ENCODE assay signal across 20 mouse cellular contexts in genomic region chr13:42921769-42922450, GRCm38 (mm10).
DNase-seq lines count a peak whose midpoint lies in the region; ATAC-seq and TF ChIP-seq lines count a peak whose summit lies in the region.
"Had no signal": no experiment of that assay in that cellular context is flagged by ENCODE, and none has a peak within 500 bp of the region (broad histone marks: within the 10 kb centered on the region; RNA-seq: fewer than 3 reads in every experiment).

No protein-coding gene starts in this region.

- H3K36me3 ChIP-seq in heart, embryonic 11.5 days (ENCODE audit: control insufficient read depth, insufficient read depth, low read length): no peaks in the 10 kb centered on the region
- H3K36me3 ChIP-seq in kidney, adult 2 months (ENCODE audit: control insufficient read depth, insufficient read depth, low read length): no peaks in the 10 kb centered on the region
- no peaks in the 10 kb centered on the region for H3K36me3 ChIP-seq in forebrain, embryonic 14.5 days (ENCODE audit: control insufficient read depth, insufficient read depth, low read length)
- H3K36me3 ChIP-seq: hindbrain, embryonic 12.5 days; limb, embryonic 15.5 days had no signal

- no peaks in the 10 kb centered on the region for H3K4me1 ChIP-seq in heart, embryonic 11.5 days (ENCODE audit: control insufficient read depth, insufficient read depth, low read length)
- peaks cover 4% of the 10 kb centered on the region; the same call in 1 of the 2 replicates for H3K4me1 ChIP-seq in kidney, adult 2 months (ENCODE audit: control insufficient read depth, insufficient read depth, low read length)
- peaks cover 11% of the 10 kb centered on the region; the same call in 1 of the 2 replicates for H3K4me1 ChIP-seq in forebrain, embryonic 14.5 days (ENCODE audit: control insufficient read depth, insufficient read depth, low read length)
- H3K4me1 ChIP-seq: megakaryocyte, embryonic 14.5 days had no signal

- no peaks in the 10 kb centered on the region for H3K9me3 ChIP-seq in heart, embryonic 11.5 days (replicated peaks; ENCODE audit: control insufficient read depth, low read length)
- H3K9me3 ChIP-seq in forebrain, embryonic 14.5 days (replicated peaks; ENCODE audit: control insufficient read depth, low read length): no peaks in the 10 kb centered on the region
- H3K9me3 ChIP-seq: limb, embryonic 15.5 days; megakaryocyte, embryonic 14.5 days had no signal

- H3K27ac ChIP-seq in heart, embryonic 11.5 days (ENCODE audit: low read depth, low read length): no peak overlapping the region
- H3K27ac ChIP-seq in kidney, adult 2 months (ENCODE audit: insufficient read depth, low read depth, low read length): peak overlapping the region; percentile 61; the same call in 1 of the 2 replicates
- H3K27ac ChIP-seq in forebrain, embryonic 14.5 days (ENCODE audit: low read depth, low read length): no peak overlapping the region
- H3K27ac ChIP-seq: forebrain, embryonic 13.5 days; heart, adult 2 months; hindbrain, embryonic 12.5 days; limb, embryonic 15.5 days had no signal

- TF ChIP-seq POLR2A in kidney, adult 2 months (IDR thresholded peaks at IDR 0.05; ENCODE audit: low read depth, low read length): no peak

- TF ChIP-seq CTCF in kidney, adult 2 months (conservative IDR thresholded peaks at IDR 0.05; ENCODE audit: insufficient read depth, insufficient read length, low read depth, low read length): no peak

- no peak for ATAC-seq in heart, embryonic 11.5 days (replicated peaks; ENCODE audit: insufficient number of reproducible peaks, low FRiP score, low TSS enrichment)
- no peak for ATAC-seq in forebrain, embryonic 14.5 days
- ATAC-seq: forebrain, embryonic 13.5 days; inflammation-experienced regulatory T-cells, adult 6 months; midbrain, embryonic 16.5 days had no signal

- WGBS in heart, embryonic 11.5 days (ENCODE audit: insufficient replicate concordance): 89% methylated on average over 10 of the region's 10 CpGs
- 81% methylated on average over 10 of the region's 10 CpGs for WGBS in kidney, adult 2 months
- 93% methylated on average over 10 of the region's 10 CpGs for WGBS in forebrain, embryonic 14.5 days

- no peak overlapping the region for H3K9ac ChIP-seq in heart, embryonic 11.5 days (ENCODE audit: low read depth, low read length)
- no peak overlapping the region for H3K9ac ChIP-seq in forebrain, embryonic 14.5 days (ENCODE audit: low read length)
- H3K9ac ChIP-seq: forebrain, embryonic 13.5 days; hindbrain, embryonic 12.5 days; limb, embryonic 15.5 days had no signal

- no peak overlapping the region for H3K4me3 ChIP-seq in heart, embryonic 11.5 days (ENCODE audit: low read depth, low read length)
- no peak overlapping the region for H3K4me3 ChIP-seq in kidney, adult 2 months (ENCODE audit: insufficient read depth, low read depth, low read length)
- no peak overlapping the region for H3K4me3 ChIP-seq in forebrain, embryonic 14.5 days (ENCODE audit: low read depth, low read length)
- H3K4me3 ChIP-seq: forebrain, embryonic 13.5 days; heart, adult 2 months; hindbrain, embryonic 12.5 days; limb, embryonic 15.5 days; megakaryocyte, embryonic 14.5 days had no signal

- H3K4me2 ChIP-seq in heart, embryonic 11.5 days: no peak overlapping the region
- H3K4me2 ChIP-seq in forebrain, embryonic 14.5 days (ENCODE audit: low read length): no peak overlapping the region
- H3K4me2 ChIP-seq: forebrain, embryonic 13.5 days; hindbrain, embryonic 12.5 days; limb, embryonic 15.5 days had no signal

- H3K27me3 ChIP-seq in heart, embryonic 11.5 days (ENCODE audit: control insufficient read depth, insufficient read depth, low read length): peaks cover 5% of the 10 kb centered on the region
- no peaks in the 10 kb centered on the region for H3K27me3 ChIP-seq in kidney, adult 2 months (replicated peaks; ENCODE audit: control insufficient read depth, insufficient read depth, low read length)
- no peaks in the 10 kb centered on the region for H3K27me3 ChIP-seq in forebrain, embryonic 14.5 days (replicated peaks; ENCODE audit: control insufficient read depth, insufficient read depth, low read length)
- H3K27me3 ChIP-seq: forebrain, embryonic 13.5 days had no signal

- peak; percentile 56 for DNase-seq in heart, adult 11 months
- DNase-seq in left cerebral cortex, adult 18-20 months (ENCODE audit: low spot score in 2 of 2): peak; percentile 50 to 66
- no peak for DNase-seq in left cerebral cortex, adult 11 months (ENCODE audit: low spot score)
- peak; percentile 85 for DNase-seq in kidney, adult 2 months
- peak; percentile 42 to 78 for DNase-seq in kidney, postnatal 25 days
- DNase-seq in spleen, postnatal 36 days (ENCODE audit: low spot score in 2 of 2): no peak
- DNase-seq in forebrain, embryonic 14.5 days (ENCODE audit: low spot score): no peak
- DNase-seq: adrenal gland, adult 2 months; cerebellum, adult 11 months; cerebellum, postnatal 14 days; heart, adult 2 months; heart, postnatal 10 days; lung, postnatal 10 days had no signal

Comparison
In these comparisons a context has a peak if more than half of its experiments do, and no peak if none do; other contexts are left out.
1. DNase-seq: peak in heart, adult 11 months (single experiment), left cerebral cortex, adult 18-20 months (2 of 2), kidney, adult 2 months (single experiment) and kidney, postnatal 25 days (2 of 2); none in left cerebral cortex, adult 11 months (single experiment), spleen, postnatal 36 days (0 of 2) and forebrain, embryonic 14.5 days (single experiment).